Mouse (Mus musculus) lung, postnatal 4 days (tissue): ENCODE results near the gene Nsg2.

ENCODE experiments used
- DNase-seq, 2 experiments: peaks; one replicate each; pipeline ENCODE4 v3.0.0; 2021

The Nsg2 gene

DNA sequence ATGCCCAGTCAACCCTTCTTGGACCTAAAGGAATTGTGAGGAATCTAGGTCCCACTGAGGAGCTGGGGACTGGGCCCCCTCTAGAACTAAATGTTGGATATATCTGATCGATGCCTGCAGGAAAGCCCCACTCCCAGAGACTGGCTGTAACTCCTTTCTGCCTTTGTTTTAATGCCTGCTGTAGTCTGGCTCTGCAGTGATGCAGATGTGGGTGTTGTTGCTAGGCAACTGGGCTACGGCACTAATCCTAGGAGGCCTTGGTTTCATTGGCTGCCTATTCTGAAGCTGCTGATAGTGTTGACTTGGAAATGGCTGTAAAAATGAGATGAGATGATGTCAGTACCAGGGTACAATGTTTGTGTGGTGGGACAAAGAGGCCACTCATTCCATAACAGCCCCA is 87.1 kb downstream of the Nsg2 start:
- no peak for DNase-seq

DNA sequence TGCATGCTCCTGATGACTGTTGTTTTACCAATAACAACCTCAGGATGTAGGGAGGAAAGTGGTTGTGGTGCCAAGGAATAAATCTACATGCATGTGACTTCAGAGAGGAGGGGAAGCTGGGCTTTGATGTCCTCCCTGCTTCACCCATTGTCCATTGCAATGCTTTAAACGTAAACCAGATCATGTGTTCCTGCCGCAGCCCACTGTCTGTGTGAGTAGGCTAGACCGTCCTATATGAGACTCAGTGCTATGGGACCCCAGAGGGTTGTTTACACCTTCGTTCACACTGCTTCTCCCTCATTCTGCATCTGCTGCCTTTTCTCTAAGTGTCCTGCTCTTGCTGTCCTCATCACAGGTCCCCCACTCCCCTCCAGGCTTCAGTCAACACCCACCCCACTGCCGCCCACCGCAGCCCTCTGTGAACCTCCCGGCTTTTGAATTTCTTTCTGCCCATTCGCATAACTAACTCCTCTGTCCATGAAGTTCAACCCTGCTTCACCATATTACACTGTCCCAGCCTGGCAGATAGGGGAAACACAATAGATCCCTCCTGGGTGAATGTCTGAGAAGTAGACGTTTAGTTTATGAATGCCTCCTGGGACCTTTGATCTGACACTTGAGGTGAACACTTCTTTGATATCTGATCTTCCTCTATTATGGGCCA is 87.6 kb downstream of the Nsg2 start:
- no peak for DNase-seq

DNA sequence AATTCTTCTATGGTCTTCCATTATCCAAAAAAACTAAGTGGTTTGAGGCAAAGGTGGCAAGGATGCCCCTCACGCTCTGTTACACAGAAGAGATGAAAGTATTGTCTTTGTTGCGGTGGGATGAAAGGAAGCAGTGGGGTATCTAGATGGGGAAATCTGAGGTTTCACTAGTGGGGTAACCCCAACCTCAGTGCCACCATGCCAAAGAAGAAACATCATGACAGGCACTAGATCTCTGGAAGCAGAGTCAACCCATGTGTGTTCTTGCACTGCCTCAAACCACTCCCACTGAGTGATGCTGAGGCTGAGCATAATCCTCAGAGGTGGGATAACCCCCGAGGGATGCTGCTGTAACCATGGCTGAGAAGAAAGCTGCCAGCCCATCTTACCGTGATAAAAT is 95.5 kb downstream of the Nsg2 start:
- no peak for DNase-seq

DNA sequence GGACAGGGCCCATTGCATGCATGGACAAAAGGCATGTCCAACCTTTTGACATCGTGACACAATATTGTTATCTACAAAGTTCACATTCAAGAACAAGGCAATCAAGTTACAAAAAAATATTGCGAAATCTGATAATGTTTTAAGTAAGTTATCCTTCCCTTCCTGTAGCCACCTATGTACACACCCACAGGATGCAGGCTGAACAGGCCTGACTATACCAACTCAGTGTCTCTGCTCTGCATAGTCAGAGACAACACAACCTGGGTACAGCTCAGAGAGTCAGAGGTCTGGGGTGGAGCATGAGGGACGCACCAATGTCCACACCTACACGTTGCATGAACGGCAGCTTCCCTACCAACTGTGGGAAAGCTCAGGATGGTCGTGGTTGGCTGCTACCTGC is 96.1 kb downstream of the Nsg2 start:
- DNase-seq = no peak

DNA sequence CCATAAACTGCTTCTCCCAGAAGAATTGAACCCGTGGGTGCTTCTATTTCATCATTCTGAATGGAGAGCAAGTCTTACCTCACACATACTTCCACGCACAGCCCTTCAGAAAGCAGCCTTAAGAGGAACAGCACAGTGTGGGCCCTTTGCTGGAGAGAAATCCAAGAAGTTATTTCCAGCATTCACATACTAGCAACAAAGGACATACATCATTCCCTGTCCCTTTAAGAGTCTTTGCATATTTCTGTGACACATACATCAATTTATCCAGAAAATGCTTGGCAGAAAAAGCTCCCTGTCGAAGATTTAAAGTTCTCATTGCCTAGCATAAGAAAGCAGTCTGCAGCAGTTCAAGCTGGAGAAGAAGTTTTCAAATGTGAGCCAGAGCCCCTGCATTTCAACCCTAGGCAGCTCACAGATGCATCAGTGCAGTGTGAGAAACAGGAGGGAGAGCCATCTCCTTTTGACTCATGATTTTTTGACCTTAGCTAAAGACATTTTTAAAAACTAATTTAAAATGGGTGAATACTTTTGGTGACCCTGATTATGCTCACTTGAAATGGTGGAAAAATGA is 100.9 kb downstream of the Nsg2 start:
- DNase-seq = no peak

DNA sequence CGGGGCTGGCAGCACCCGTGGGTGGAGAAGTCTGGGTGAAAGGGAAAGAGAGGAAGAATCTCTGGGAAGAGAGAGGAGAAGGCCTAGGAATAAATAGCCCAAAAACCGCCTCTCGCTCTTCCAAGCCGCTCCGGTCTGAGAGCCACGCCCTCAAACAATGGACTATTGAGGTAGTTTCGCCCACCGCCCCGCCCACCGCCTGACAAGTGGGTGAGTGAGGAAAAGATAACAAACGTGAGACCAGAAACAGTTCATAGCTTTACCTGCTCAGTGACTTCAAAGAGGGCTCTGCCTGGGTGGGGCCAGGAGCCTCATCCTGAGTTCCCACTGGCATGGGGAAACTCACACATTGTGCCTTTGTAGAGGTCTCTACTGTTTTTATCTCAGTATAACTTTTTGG is 102.7 kb downstream of the Nsg2 start:
- DNase-seq = peak; percentile 18 to 28

DNA sequence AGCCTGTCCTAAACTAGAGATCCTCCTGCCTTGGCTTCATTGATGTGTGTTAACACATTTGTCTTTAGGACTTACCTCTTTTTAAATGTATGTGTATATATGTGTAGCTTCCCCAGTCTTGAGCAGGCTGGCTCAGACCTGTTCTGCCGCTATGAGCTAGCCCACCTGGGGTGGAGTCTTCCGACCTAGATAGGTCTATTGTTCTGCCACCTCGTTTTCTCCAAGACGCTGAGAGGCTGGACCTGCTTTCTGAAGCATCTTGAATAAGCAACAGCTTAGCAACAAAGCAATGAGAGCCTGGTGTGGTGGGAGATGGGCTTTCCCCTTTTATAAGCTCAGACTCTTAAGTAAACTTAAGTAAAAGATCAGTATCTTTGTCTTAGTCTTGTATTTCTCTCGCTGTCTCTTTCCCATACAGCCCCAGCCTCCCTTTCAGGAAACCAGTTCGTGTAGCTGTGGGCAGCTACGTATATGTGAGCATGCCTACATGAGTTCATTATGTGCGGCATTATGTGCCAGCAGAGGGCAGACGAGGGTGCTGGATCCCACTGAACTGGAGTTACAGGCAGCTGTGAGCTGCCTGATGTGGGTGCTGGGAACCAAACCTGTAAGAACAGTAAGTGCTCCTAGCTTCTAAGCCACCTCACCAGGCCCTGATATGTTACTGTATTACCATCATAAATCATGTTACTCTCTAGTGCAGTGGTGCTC is 104.3 kb downstream of the Nsg2 start:
- DNase-seq = no peak

DNA sequence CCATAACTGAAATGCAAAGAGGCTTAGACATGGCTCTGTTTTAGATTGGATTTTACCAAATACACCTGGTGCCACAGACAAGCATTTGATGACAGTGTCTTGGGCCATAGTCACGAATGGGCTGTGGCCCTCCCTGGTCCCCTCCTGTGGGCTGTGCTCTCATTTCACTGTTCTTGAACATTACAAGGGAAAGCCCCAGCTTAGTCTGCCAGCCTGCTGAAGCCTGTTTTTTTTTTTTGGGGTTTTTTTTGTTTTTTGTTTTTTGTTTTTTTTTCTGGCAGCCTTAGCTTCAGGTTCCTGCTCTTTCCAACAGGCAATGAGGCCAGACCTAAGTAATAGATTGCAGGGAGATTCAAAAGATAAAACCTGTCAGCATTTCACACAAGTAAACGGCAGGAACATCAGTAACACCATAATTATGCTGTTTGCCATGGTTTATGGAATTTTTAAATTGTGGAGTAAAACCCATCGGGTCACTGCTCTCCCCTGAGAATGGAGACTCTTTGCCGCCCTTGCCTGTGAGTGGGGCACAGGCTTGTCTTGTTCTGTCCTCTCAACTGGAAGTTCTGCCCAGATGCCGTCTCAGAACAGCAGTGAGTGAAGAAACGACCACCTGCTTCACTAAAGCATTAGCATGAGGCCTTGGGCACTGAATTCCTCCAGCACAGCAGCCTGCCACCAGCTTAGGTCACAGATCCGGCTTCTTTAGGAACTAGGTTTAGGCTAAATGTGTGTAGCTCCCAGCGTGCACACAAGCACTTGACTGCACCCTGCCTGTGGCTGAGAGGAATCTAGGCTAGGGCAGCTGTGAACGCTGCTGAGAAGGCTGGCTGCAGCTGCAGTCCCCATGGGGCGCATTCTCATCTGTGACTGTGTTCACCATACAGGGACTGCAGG is 105.7 kb downstream of the Nsg2 start:
- no peak for DNase-seq

DNA sequence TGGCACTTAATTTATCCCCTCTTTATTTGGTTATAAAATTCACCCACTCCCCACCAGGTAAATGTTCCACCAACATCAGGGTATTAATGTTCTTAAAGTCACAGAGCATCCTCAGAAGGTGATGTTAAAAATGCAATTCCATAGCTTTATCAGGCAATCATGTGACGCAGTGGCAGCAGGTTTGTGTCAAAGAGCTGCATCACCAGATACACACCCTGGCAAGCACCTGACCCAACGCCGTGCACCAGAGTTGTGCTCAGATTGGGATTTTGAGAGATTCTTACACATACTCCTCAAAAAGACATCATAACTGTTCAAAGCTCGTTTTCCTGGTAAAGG is 106.4 kb downstream of the Nsg2 start:
- DNase-seq = no peak

DNA sequence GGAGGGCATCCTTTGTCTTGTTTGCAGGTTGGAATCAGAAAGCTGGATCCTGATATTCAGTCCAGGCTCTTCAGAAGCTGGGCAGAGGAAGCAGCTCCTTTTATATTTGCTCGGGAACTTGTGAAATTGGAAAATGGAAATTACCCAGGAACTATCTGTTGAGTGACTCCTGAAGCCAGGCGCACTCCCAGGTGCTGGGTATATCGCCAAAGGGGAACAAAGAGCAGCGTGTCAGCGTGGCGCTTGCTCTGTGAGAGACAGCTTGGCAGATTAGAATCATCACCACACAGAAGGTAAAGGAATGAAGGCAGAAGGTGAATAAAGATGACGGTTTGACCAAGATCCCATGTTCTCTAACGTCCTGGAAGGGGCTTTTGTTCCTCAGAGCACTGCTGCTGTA is 108.2 kb downstream of the Nsg2 start:
- DNase-seq = no peak
